Mouse (Mus musculus) liver, embryonic 12.5 days (tissue): ENCODE measurements around the gene Dgcr2. TPM values are rescaled to one million over a fixed set of nuclear protein-coding genes. Genes with fewer than 3 reads are reported as not detected.

Experiments used
- ATAC-seq: fragments of 200-750 bp; cut with Nextera tagmentation; 2 replicates; pipeline ENCODE4 v1.8.0; 2017; ENCODE audit warnings: moderate number of reproducible peaks, mild to moderate bottlenecking, moderate library complexity
- H3K27ac ChIP-seq: fragments of 300-500 bp; sonication (generic); 2 replicates; pipeline ENCODE4 v1.5.1; 2016; ENCODE audit warnings: mild to moderate bottlenecking
- H3K27me3 ChIP-seq: fragments of 300-500 bp; sonication (generic); replicated peaks from 2 replicates; pipeline ENCODE4 v1.6.1; 2016; ENCODE audit warnings: mild to moderate bottlenecking, moderate library complexity
- H3K36me3 ChIP-seq: fragments of 300-500 bp; sonication (generic); 2 replicates; pipeline ENCODE4 v1.6.1; 2016; ENCODE audit warnings: mild to moderate bottlenecking, moderate library complexity
- H3K4me1 ChIP-seq: fragments of 300-500 bp; sonication (generic); 2 replicates; pipeline ENCODE4 v1.6.1; 2016
- H3K4me2 ChIP-seq: fragments of 300-500 bp; sonication (generic); 2 replicates; pipeline ENCODE4 v1.6.1; 2016; ENCODE audit warnings: mild to moderate bottlenecking, moderate library complexity
- H3K4me3 ChIP-seq: fragments of 300-500 bp; sonication (generic); 2 replicates; pipeline ENCODE4 v1.5.1; 2016; ENCODE audit warnings: mild to moderate bottlenecking, moderate library complexity
- H3K9ac ChIP-seq: fragments of 300-500 bp; sonication (generic); 2 replicates; pipeline ENCODE4 v1.6.1; 2016; ENCODE audit warnings: mild to moderate bottlenecking, moderate library complexity
- H3K9me3 ChIP-seq: fragments of 300-500 bp; sonication (generic); replicated peaks from 2 replicates; pipeline ENCODE4 v1.6.1; 2016; ENCODE audit warnings: mild to moderate bottlenecking, moderate library complexity
- WGBS: fragments of 180-500 bp; shearing (Covaris S2); methylation state at CpG from one replicate; pipeline ENCODE4 v1.1.7; 2016; ENCODE audit not compliant: insufficient replicate concordance; 5-methylcytosine and 5-hydroxymethylcytosine counted together
- polyA plus RNA-seq: library from polyadenylated mRNA; unstranded; fragments of >200 nt; fragmentation: Nextera tagmentation; extraction: Ambion mirVana; gene quantifications from 2 replicates; pipeline ENCODE4 v1.2.1, GENCODE M21; 2016

Gene Dgcr2
- polyA plus RNA-seq, 1 experiment from 2014 or later, result 29.7 TPM

GRCm38 (mm10) chr16:17802839-17803674 lies 95.3 kb downstream of the Dgcr2 start:
- H3K4me2 ChIP-seq, result peak overlapping the region; percentile 57
- no peak overlapping the region; the same call in 1 of the 2 replicates for H3K9ac ChIP-seq
- H3K27ac ChIP-seq, result no peak overlapping the region
- H3K9me3 ChIP-seq, result no peaks in the 10 kb centered on the region
- H3K27me3 ChIP-seq, result peaks cover 100% of the 10 kb centered on the region
- H3K4me3 ChIP-seq, result peak overlapping the region; percentile 31
- ATAC-seq, result no peak
- H3K4me1 ChIP-seq, result peaks cover 42% of the 10 kb centered on the region
- 5% methylated on average over 83 of the region's 83 CpGs for WGBS
- no peaks in the 10 kb centered on the region for H3K36me3 ChIP-seq

GRCm38 (mm10) chr16:17802456-17802838 lies 95.9 kb downstream of the Dgcr2 start:
- H3K9ac ChIP-seq, result no peak overlapping the region; the same call in 1 of the 2 replicates
- no peak for ATAC-seq
- peak overlapping the region; percentile 57 for H3K4me2 ChIP-seq
- H3K4me3 ChIP-seq, result peak overlapping the region; percentile 31
- peaks cover 37% of the 10 kb centered on the region for H3K4me1 ChIP-seq
- H3K9me3 ChIP-seq, result no peaks in the 10 kb centered on the region
- H3K36me3 ChIP-seq, result no peaks in the 10 kb centered on the region
- WGBS, result 16% methylated on average over 18 of the region's 18 CpGs
- H3K27ac ChIP-seq, result no peak overlapping the region
- H3K27me3 ChIP-seq, result peaks cover 100% of the 10 kb centered on the region

- H3K36me3 ChIP-seq, result no peaks in the 10 kb centered on the region
- no peak overlapping the region for H3K27ac ChIP-seq
- H3K27me3 ChIP-seq, result peaks cover 100% of the 10 kb centered on the region
- 9% methylated on average over 7 of the region's 7 CpGs for WGBS
- no peak for ATAC-seq
- H3K9ac ChIP-seq, result no peak overlapping the region
- H3K4me1 ChIP-seq, result peaks cover 37% of the 10 kb centered on the region
- no peaks in the 10 kb centered on the region for H3K9me3 ChIP-seq
- no peak overlapping the region for H3K4me2 ChIP-seq
- no peak overlapping the region for H3K4me3 ChIP-seq
Measured at GRCm38 (mm10) chr16:17801777-17802455, 96.4 kb downstream of the Dgcr2 start.

GRCm38 (mm10) chr16:17799584-17799983 lies 98.8 kb downstream of the Dgcr2 start:
- no peaks in the 10 kb centered on the region for H3K36me3 ChIP-seq
- ATAC-seq, result no peak
- H3K4me1 ChIP-seq, result peaks cover 31% of the 10 kb centered on the region
- H3K4me2 ChIP-seq, result no peak overlapping the region
- no peak overlapping the region for H3K4me3 ChIP-seq
- no peak overlapping the region for H3K9ac ChIP-seq
- no peaks in the 10 kb centered on the region for H3K9me3 ChIP-seq
- H3K27ac ChIP-seq, result no peak overlapping the region
- peaks cover 100% of the 10 kb centered on the region for H3K27me3 ChIP-seq

- ATAC-seq, result no peak
- peak overlapping the region; percentile 36; the same call in 1 of the 2 replicates for H3K27ac ChIP-seq
Measured at GRCm38 (mm10) chr16:17798321-17799180, 99.8 kb downstream of the Dgcr2 start.

GRCm38 (mm10) chr16:17797812-17798311 lies 100.5 kb downstream of the Dgcr2 start:
- Histone ChIP-seq H3K4me2 (peak overlapping the region; percentile 60), H3K9ac (peak overlapping the region; percentile 55), H3K9me3 (no peaks in the 10 kb centered on the region), H3K36me3 (peaks cover 7% of the 10 kb centered on the region; the same call in 1 of the 2 replicates), H3K4me3 (peak overlapping the region; percentile 52), H3K4me1 (peaks cover 15% of the 10 kb centered on the region), H3K27me3 (peaks cover 91% of the 10 kb centered on the region), H3K27ac (peak overlapping the region; percentile 36; the same call in 1 of the 2 replicates)
- ATAC-seq, result 0 out of 2 replicates have a peak, but pooled peaks have one; percentile 6
- WGBS, result 7% methylated on average over 29 of the region's 29 CpGs

More at GRCm38 (mm10) chr16:17798321-17799180, 99.8 kb downstream of the Dgcr2 start:
- 0 out of 2 replicates have a peak, but pooled peaks cover under 1% of the 10 kb centered on the region for H3K36me3 ChIP-seq
- H3K27me3 ChIP-seq, result peaks cover 98% of the 10 kb centered on the region
- WGBS, result 5% methylated on average over 40 of the region's 45 CpGs
- no peaks in the 10 kb centered on the region for H3K9me3 ChIP-seq
- peaks cover 22% of the 10 kb centered on the region for H3K4me1 ChIP-seq
- H3K9ac ChIP-seq, result peak overlapping the region; percentile 55; the same call in 1 of the 2 replicates
- H3K4me2 ChIP-seq, result peak overlapping the region; percentile 60
- peak overlapping the region; percentile 52 for H3K4me3 ChIP-seq

GRCm38 (mm10) chr16:17796971-17797811 lies 101.2 kb downstream of the Dgcr2 start, which contains the start of gene Scarf2:
Gene Scarf2 (plus strand): TSS chr16:17797282.
- Histone ChIP-seq H3K4me1 (peaks cover 10% of the 10 kb centered on the region), H3K9ac (peak within 1 kb of the TSS; percentile 55), H3K27ac (peak within 1 kb of the TSS; percentile 36), H3K4me2 (peak within 1 kb of the TSS; percentile 60), H3K27me3 (peaks cover 84% of the 10 kb centered on the region), H3K4me3 (peak within 1 kb of the TSS; percentile 52), H3K36me3 (peaks cover 14% of the 10 kb centered on the region), H3K9me3 (no peaks in the 10 kb centered on the region)
- ATAC-seq, result peak; percentile 19; the same call in 1 of the 2 replicates
- WGBS, result 3% methylated on average over 79 of the region's 81 CpGs

- Histone ChIP-seq H3K4me2 (peak overlapping the region; percentile 60), H3K36me3 (peaks cover 21% of the 10 kb centered on the region), H3K9ac (no peak overlapping the region), H3K4me1 (peaks cover 10% of the 10 kb centered on the region), H3K9me3 (no peaks in the 10 kb centered on the region), H3K27ac (no peak overlapping the region), H3K4me3 (peak overlapping the region; percentile 52), H3K27me3 (peaks cover 77% of the 10 kb centered on the region)
- ATAC-seq, result no peak
Measured at GRCm38 (mm10) chr16:17796519-17796918, 101.8 kb downstream of the Dgcr2 start.

- ATAC-seq, result 0 out of 2 replicates have a peak, but pooled peaks have one; percentile 27
- no peak overlapping the region for H3K4me3 ChIP-seq
- WGBS, result 52% methylated on average over 5 of the region's 5 CpGs
- peaks cover 29% of the 10 kb centered on the region for H3K36me3 ChIP-seq
- H3K4me1 ChIP-seq, result peaks cover 10% of the 10 kb centered on the region
- no peaks in the 10 kb centered on the region for H3K9me3 ChIP-seq
- H3K4me2 ChIP-seq, result no peak overlapping the region
- H3K9ac ChIP-seq, result no peak overlapping the region
- peaks cover 69% of the 10 kb centered on the region for H3K27me3 ChIP-seq
- H3K27ac ChIP-seq, result no peak overlapping the region
Measured at GRCm38 (mm10) chr16:17795643-17796042, 102.7 kb downstream of the Dgcr2 start.

GRCm38 (mm10) chr16:17794047-17794446 lies 104.3 kb downstream of the Dgcr2 start:
- no peak overlapping the region for H3K27ac ChIP-seq
- peaks cover 10% of the 10 kb centered on the region for H3K4me1 ChIP-seq
- WGBS, result 74% methylated on average over 4 of the region's 4 CpGs
- H3K9ac ChIP-seq, result no peak overlapping the region
- peaks cover 45% of the 10 kb centered on the region for H3K36me3 ChIP-seq
- no peak overlapping the region for H3K4me3 ChIP-seq
- H3K9me3 ChIP-seq, result no peaks in the 10 kb centered on the region
- ATAC-seq, result no peak
- peaks cover 53% of the 10 kb centered on the region for H3K27me3 ChIP-seq
- no peak overlapping the region for H3K4me2 ChIP-seq
